13 mouse cellular contexts compared by ENCODE assay signal in the genomic region with DNA sequence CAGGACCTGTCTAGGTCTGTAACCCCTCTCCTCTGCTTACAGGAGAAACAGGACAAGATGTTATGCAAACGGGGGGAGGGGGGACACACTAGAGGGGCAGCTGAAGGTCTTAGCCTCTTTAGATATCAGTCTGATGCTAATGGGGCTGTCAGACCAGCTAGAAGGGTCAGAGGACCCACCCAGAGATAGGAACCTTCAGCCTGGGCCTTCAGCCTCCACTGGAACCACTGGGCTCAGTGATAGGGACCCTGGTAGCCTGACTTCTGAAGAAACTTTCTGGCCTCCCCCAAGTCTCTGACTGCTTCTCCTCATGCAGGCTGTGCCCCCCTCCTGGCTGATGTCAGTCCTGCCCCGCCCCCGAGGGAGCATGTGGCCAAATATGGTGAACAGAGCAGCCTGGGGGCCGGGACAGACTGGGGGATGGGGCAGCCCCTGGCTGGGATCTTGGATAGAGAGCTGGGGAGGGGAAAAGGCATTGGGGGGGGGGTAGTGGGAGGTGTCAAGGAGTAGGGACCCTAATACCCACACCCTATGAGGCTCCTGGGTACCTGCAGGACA. TPM values are rescaled to one million over a fixed set of nuclear protein-coding genes. Genes with fewer than 3 reads are reported as not detected.
DNase-seq lines count a peak whose midpoint lies in the region; ATAC-seq and TF ChIP-seq lines count a peak whose summit lies in the region.
"Had no signal": no experiment of that assay in that cellular context is flagged by ENCODE, and none has a peak within 500 bp of the region (broad histone marks: within the 10 kb centered on the region; RNA-seq: fewer than 3 reads in every experiment).

No protein-coding gene starts in this region.

- no peak overlapping the region for H3K4me3 ChIP-seq in heart, embryonic 12.5 days
- H3K4me3 ChIP-seq in heart, postnatal 0 days (ENCODE audit: low read depth, low read length) = no peak overlapping the region
- no peak overlapping the region for H3K4me3 ChIP-seq in lung, embryonic 15.5 days

- WGBS in heart, embryonic 12.5 days = 10% methylated on average over 4 of the region's 4 CpGs
- 16% methylated on average over 4 of the region's 4 CpGs for WGBS in heart, postnatal 0 days
- WGBS in lung, embryonic 15.5 days = 7% methylated on average over 3 of the region's 4 CpGs

- H3K4me2 ChIP-seq in heart, embryonic 12.5 days = peak overlapping the region; percentile 56
- no peak overlapping the region for H3K4me2 ChIP-seq in heart, postnatal 0 days (ENCODE audit: low read depth, low read length)
- peak overlapping the region; percentile 27; the same call in 1 of the 2 replicates for H3K4me2 ChIP-seq in lung, embryonic 15.5 days

- ATAC-seq in heart, embryonic 12.5 days (ENCODE audit: insufficient number of reproducible peaks, low FRiP score) = peak; percentile 34; the same call in 1 of the 2 replicates
- ATAC-seq in heart, postnatal 0 days (ENCODE audit: insufficient read depth, low read depth) = no peak
- no peak for ATAC-seq in lung, embryonic 15.5 days (ENCODE audit: borderline replicate concordance, extremely low read depth, low FRiP score, low TSS enrichment)
- ATAC-seq in activated CD4-positive, CD25-positive, alpha-beta regulatory T cell, adult 4 months = no peak
- ATAC-seq: CD4-positive, CD25-positive, alpha-beta regulatory T cell, adult 4 months had no signal

- TF ChIP-seq CTCF in heart, postnatal 0 days (IDR thresholded peaks at IDR 0.05; ENCODE audit: low read depth) = no peak

- intact Hi-C loops in heart, postnatal 25 days (cut with DNase I) = no loop called here

- TF ChIP-seq EP300 in heart, postnatal 0 days (IDR thresholded peaks at IDR 0.05; ENCODE audit: low read depth) = no peak

- no peaks in the 10 kb centered on the region for H3K27me3 ChIP-seq in heart, embryonic 12.5 days (replicated peaks)
- H3K27me3 ChIP-seq in heart, postnatal 0 days (ENCODE audit: control insufficient read depth, insufficient read depth, low read length) = no peaks in the 10 kb centered on the region
- no peaks in the 10 kb centered on the region for H3K27me3 ChIP-seq in lung, embryonic 15.5 days

- H3K4me1 ChIP-seq in heart, embryonic 12.5 days (replicated peaks) = peaks cover 86% of the 10 kb centered on the region
- H3K4me1 ChIP-seq in heart, postnatal 0 days (ENCODE audit: control insufficient read depth, insufficient read depth) = peaks cover 53% of the 10 kb centered on the region
- H3K4me1 ChIP-seq in lung, embryonic 15.5 days = peaks cover 93% of the 10 kb centered on the region

- DNase-seq in heart, postnatal 25 days (ENCODE audit: low spot score) = no peak
- peak; percentile 82 for DNase-seq in NIH3T3 (ENCODE audit: low read depth)
- no peak for DNase-seq in heart, postnatal 0 days (ENCODE audit: low spot score)
- no peak for DNase-seq in thymus, postnatal 25 days
- DNase-seq in spleen, adult 18-20 months = no peak
- DNase-seq: adrenal gland, postnatal 10 days; gastrocnemius, postnatal 36 days had no signal

- peak overlapping the region; percentile 90 for H3K27ac ChIP-seq in heart, embryonic 12.5 days (ENCODE audit: poor library complexity, severe bottlenecking)
- H3K27ac ChIP-seq in heart, postnatal 0 days (ENCODE audit: low read depth) = peak overlapping the region; percentile 60
- peak overlapping the region; percentile 96 for H3K27ac ChIP-seq in lung, embryonic 15.5 days

- H3K9me3 ChIP-seq in heart, embryonic 12.5 days (replicated peaks) = no peaks in the 10 kb centered on the region
- no peaks in the 10 kb centered on the region for H3K9me3 ChIP-seq in heart, postnatal 0 days (replicated peaks; ENCODE audit: control insufficient read depth, low read length)
- no peaks in the 10 kb centered on the region for H3K9me3 ChIP-seq in lung, embryonic 15.5 days

- H3K9ac ChIP-seq in heart, embryonic 12.5 days = peak overlapping the region; percentile 65
- peak overlapping the region; percentile 35; the same call in 1 of the 2 replicates for H3K9ac ChIP-seq in heart, postnatal 0 days (replicated peaks; ENCODE audit: low read depth, low read length)
- H3K9ac ChIP-seq in lung, embryonic 15.5 days = 0 out of 2 replicates have a peak overlapping the region, but pooled peaks have one; percentile 24

- peaks cover 11% of the 10 kb centered on the region for H3K36me3 ChIP-seq in heart, embryonic 12.5 days
- H3K36me3 ChIP-seq in heart, postnatal 0 days (replicated peaks; ENCODE audit: control insufficient read depth, insufficient read depth, low read length) = no peaks in the 10 kb centered on the region
- peaks cover 10% of the 10 kb centered on the region for H3K36me3 ChIP-seq in lung, embryonic 15.5 days

RNA-seq across cellular contexts. Expression of gene Tead3, which starts 6.5 kb away (rescaled TPM):
- polyA plus RNA-seq in heart, embryonic 12.5 days (2016; fragmentation: Nextera tagmentation; extraction: Ambion mirVana) = 7.9 and 8.1 TPM in 2 replicates
- 10 to 100 TPM; 12.2 to 14.4 TPM for total RNA-seq in heart, postnatal 25 days (2021)
- 13.1 and 19.7 TPM in 2 replicates for total RNA-seq in heart, postnatal 0 days (2014; rRNA removed; ENCODE audit: low replicate concordance)
- polyA plus RNA-seq in heart, postnatal 0 days (2015; fragmentation: Nextera tagmentation; extraction: Ambion mirVana) = 3.2 and 3.3 TPM in 2 replicates
- 10.9 and 11.5 TPM in 2 replicates for polyA plus RNA-seq in lung, embryonic 15.5 days (2015; fragmentation: Nextera tagmentation; extraction: Ambion mirVana)
- polyA plus RNA-seq in activated CD4-positive, CD25-positive, alpha-beta regulatory T cell, adult 4 months (2017; shearing (Covaris generic)) = not detected
- polyA plus RNA-seq: CD4-positive, CD25-positive, alpha-beta regulatory T cell, adult 4 months had no signal

RNA-seq across cellular contexts. Expression of gene Rpl10a, which starts 15.9 kb away (rescaled TPM):
- polyA plus RNA-seq in heart, embryonic 12.5 days (2016; fragmentation: Nextera tagmentation; extraction: Ambion mirVana) = 301 and 344 TPM in 2 replicates
- total RNA-seq in heart, postnatal 25 days (2021) = 100 to 1,000 TPM; 359 to 375 TPM
- 817 and 939 TPM in 2 replicates for total RNA-seq in heart, postnatal 0 days (2014; rRNA removed; ENCODE audit: low replicate concordance)
- polyA plus RNA-seq in heart, postnatal 0 days (2015; fragmentation: Nextera tagmentation; extraction: Ambion mirVana) = 255 and 273 TPM in 2 replicates
- 606 and 658 TPM in 2 replicates for polyA plus RNA-seq in lung, embryonic 15.5 days (2015; fragmentation: Nextera tagmentation; extraction: Ambion mirVana)
- 1,000 to 10,000 TPM in 1 of 2 experiments, 100 to 1,000 TPM in 1; 852 to 1,030 TPM for polyA plus RNA-seq in activated CD4-positive, CD25-positive, alpha-beta regulatory T cell, adult 4 months (2017; shearing (Covaris generic))

RNA-seq across cellular contexts. Expression of gene Tulp1, which starts 20.9 kb away (rescaled TPM):
- 3.7 and 4.6 TPM in 2 replicates for polyA plus RNA-seq in heart, embryonic 12.5 days (2016; fragmentation: Nextera tagmentation; extraction: Ambion mirVana)
- total RNA-seq in heart, postnatal 25 days (2021) = under 1 TPM in 1 of 2 experiments, not detected in 1; 0.34 TPM
- total RNA-seq in heart, postnatal 0 days (2014; rRNA removed; ENCODE audit: low replicate concordance) = 0.61 and 5.3 TPM in 2 replicates
- 0.86 and 1.3 TPM in 2 replicates for polyA plus RNA-seq in heart, postnatal 0 days (2015; fragmentation: Nextera tagmentation; extraction: Ambion mirVana)
- polyA plus RNA-seq in lung, embryonic 15.5 days (2015; fragmentation: Nextera tagmentation; extraction: Ambion mirVana) = 6.0 and 6.2 TPM in 2 replicates
- polyA plus RNA-seq in activated CD4-positive, CD25-positive, alpha-beta regulatory T cell, adult 4 months (2017; shearing (Covaris generic)) = not detected
- total RNA-seq: gastrocnemius, postnatal 36 days; left cerebral cortex, postnatal 25 days had no signal
- polyA plus RNA-seq: cortical plate, adult 2 months had no signal

RNA-seq across cellular contexts. Expression of gene Fance, which starts 30.8 kb away (rescaled TPM):
- polyA plus RNA-seq in heart, embryonic 12.5 days (2016; fragmentation: Nextera tagmentation; extraction: Ambion mirVana) = 21.8 and 23.0 TPM in 2 replicates
- total RNA-seq in heart, postnatal 25 days (2021) = 10 to 100 TPM; 10.5 to 11.1 TPM
- total RNA-seq in heart, postnatal 0 days (2014; rRNA removed; ENCODE audit: low replicate concordance) = 14.1 and 21.7 TPM in 2 replicates
- polyA plus RNA-seq in heart, postnatal 0 days (2015; fragmentation: Nextera tagmentation; extraction: Ambion mirVana) = 13.8 and 14.1 TPM in 2 replicates
- polyA plus RNA-seq in lung, embryonic 15.5 days (2015; fragmentation: Nextera tagmentation; extraction: Ambion mirVana) = 32.8 and 33.3 TPM in 2 replicates
- 1 to 10 TPM; 3.4 to 6.4 TPM for polyA plus RNA-seq in activated CD4-positive, CD25-positive, alpha-beta regulatory T cell, adult 4 months (2017; shearing (Covaris generic))
